Mouse (Mus musculus) mouse embryonic stem cell (cell line): Measurements from ENCODE around the gene Tcl1b2.
"Not testable (repeated sequence)": the region's sequence is repeated elsewhere in the genome, so short reads cannot be mapped to it uniquely, and the experiment has no call there.

Experiments used
- in situ Hi-C, 2 experiments: fragments of 300-500 bp; cut with MboI; formaldehyde crosslinking; loops; 1 replicate in 1 of 2; 3 replicates in 1 of 2; pipeline ENCODE4 v1.14.3; 2019 to 2020; ENCODE audit warnings: low sequenced_read_pairs in 2 of 2, low pct_unique_long_range_greater_than_20kb in 1 of 2, mixed read lengths in 1 of 2; ENCODE audit not compliant: unreplicated experiment in 1 of 2

Gene Tcl1b2

DNA sequence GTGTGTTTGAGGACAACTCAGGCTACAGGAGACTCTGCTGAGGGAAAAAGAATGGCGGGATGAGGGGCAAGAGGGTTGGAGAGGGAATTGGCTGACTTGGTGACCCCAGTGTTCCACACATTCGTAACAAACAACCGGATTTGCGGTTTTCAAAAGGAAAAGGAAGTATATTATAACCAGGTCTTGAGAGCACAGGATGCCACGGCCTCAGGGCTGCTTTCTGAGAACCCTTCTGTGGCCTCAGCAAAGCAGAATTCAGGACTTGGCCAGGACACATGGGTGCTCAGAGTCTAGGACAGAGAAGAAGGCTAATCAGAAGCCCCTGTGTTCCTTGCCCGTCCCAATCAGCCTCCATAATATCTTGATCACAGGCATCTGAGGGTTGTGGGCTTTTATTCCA, 13.0 kb downstream of the Tcl1b2 start:
- in situ Hi-C loops = no loop called here

GRCm38 (mm10) chr12:105159390-105159789, 13.6 kb downstream of the Tcl1b2 start, which contains the start of gene Tcl1b1:
Gene Tcl1b1, plus strand, starts transcription at chr12:105159690.
- in situ Hi-C loops = no loop called here

DNA sequence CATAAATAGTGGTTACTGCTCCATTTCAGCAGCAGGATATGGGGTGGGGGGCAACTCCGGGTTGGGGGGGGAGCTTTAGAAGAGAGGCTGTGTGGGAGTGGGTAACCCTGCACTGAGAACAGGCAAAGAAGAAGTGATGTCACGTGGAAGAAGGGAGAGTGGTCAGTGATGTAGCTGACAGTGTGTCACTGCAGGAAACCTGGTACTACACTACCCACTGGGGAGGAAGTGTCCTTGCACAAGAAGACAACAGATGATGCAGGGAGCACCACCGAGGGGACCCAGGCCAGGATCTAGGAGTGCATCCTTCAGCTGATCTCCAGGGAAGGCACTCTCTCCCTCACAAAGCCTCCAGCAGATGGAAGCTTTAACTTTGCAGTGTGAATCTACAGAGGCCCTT, 20.9 kb downstream of the Tcl1b2 start:
- in situ Hi-C loops = no loop called here

GRCm38 (mm10) chr12:105173366-105173765, 27.6 kb downstream of the Tcl1b2 start:
- in situ Hi-C loops = no loop called here

DNA sequence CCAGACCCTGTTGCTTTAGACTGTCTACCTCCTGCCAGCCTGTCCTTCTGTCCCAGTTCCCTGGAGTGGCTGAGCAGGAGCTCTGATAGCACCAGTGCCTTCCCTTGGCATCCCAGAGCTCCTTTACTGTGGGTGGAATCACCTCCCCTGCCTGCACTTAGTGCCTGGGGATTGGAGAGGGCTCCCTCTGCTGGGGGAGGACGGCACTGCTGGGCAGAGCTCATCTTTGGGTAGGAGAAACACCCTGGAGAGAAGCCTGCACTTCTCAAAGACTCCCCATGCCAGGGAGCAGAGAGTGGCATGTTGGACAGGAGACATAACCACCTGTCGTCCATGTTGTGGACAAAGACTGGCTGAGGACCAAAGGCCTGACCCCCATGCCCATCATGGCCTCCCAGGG, 28.5 kb downstream of the Tcl1b2 start:
- in situ Hi-C loops = not testable (repeated sequence)

DNA sequence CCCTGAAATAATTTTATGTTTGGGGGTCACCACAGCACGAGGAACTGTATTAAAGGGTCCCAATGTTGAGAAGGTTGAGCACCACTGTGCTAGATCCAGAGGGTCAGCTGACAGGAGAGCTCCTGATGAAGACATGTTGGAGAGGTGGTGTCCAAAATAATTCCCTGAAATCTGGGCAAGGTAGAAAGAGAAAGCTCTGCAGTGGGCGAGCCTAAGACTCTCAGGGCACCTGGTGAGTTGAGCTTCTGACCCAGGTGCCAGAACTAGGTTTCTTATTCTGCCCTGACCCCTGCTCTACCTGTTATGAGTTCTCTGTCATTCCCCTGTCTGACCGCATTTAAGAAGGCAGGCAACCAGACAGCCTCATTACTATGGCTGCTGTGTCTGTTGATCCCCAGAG, 30.2 kb downstream of the Tcl1b2 start, which contains the start of gene Tcl1b5:
Gene Tcl1b5 (plus strand): TSS at position 301 of the 400 bp plus-strand sequence.
- in situ Hi-C loops = not testable (repeated sequence)

- in situ Hi-C loops = not testable (repeated sequence)
Observed at GRCm38 (mm10) chr12:105181040-105181644, 35.3 kb downstream of the Tcl1b2 start.

DNA sequence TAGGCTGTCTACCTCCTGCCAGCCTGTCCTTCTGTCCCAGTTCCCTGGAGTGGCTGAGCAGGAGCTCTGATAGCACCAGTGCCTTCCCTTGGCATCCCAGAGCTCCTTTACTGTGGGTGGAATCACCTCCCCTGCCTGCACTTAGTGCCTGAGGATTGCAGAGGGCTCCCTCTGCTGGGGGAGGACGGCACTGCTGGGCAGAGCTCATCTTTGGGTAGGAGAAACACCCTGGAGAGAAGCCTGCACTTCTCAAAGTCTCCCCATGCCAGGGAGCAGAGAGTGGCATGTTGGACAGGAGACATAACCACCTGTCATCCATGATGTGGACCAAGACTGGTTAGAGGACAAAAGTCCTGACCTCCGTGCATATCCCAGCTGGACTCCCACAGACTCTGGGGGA, 43.2 kb downstream of the Tcl1b2 start:
- in situ Hi-C loops = not testable (repeated sequence)

DNA sequence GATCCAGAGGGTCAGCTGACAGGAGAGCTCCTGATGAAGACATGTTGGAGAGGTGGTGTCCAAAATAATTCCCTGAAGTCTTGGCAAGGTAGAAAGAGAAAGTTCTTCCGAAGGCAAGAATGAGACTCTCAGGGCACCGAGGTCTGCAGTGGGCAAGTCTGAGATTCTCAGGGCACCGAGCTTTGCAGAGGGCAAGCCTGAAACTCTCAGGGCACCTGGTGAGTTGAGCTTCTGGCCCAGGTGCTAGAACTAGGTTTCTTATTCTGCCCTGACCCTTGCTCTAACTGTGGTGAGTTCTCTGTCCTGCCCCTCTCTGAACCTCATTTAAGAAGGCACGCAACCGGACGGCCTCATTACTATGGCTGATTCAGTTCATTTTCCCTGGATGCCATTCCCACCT, 44.9 kb downstream of the Tcl1b2 start, which contains the start of gene Tcl1b3:
Gene Tcl1b3 (plus strand): TSS at position 301 of the 400 bp plus-strand sequence.
- in situ Hi-C loops = not testable (repeated sequence)

- in situ Hi-C loops = not testable (repeated sequence)
Observed at GRCm38 (mm10) chr12:105199684-105200497, 54.1 kb downstream of the Tcl1b2 start.

DNA sequence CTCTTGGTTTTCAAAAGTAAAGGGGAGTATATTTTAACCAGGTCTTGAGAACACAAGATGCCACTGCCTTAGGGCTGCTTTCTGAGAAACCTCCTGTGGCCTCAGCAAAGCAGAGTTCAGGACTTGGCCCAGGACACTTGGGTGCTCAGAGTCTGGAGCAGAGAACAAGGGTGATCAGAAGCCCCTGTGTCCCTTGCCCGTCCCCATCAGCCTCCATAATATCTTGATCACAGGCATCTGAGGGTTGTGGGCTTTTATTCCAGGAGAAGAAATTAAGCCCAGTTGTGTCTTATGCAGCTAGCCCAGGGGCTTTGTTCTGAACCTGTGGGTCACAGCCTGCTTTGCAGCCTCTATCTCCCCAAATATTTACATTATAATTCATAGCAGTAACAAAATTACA, 55.8 kb downstream of the Tcl1b2 start, which contains the start of gene Tcl1b4:
Gene Tcl1b4 (plus strand): TSS at position 301 of the 400 bp plus-strand sequence.
- in situ Hi-C loops = not testable (repeated sequence)
